Mouse (Mus musculus) kidney, adult 2 months (tissue): ENCODE results near the gene Prss33. TPM values are rescaled to one million over a fixed set of nuclear protein-coding genes. Genes with fewer than 3 reads are reported as not detected.

Experiments
- DNase-seq: peaks from one replicate; pipeline ENCODE4 v3.0.0; 2021
- H3K27ac ChIP-seq: fragments of 200-500 bp; 2 replicates; pipeline ENCODE4 v1.5.1; 2012; ENCODE audit warnings: low read depth, low read length, control low read depth, inconsistent platforms; ENCODE audit not compliant: insufficient read depth
- H3K27me3 ChIP-seq: fragments of 200-500 bp; replicated peaks from 2 replicates; pipeline ENCODE4 v1.6.1; 2012; ENCODE audit warnings: mild to moderate bottlenecking, moderate library complexity, low read length, inconsistent platforms; ENCODE audit not compliant: control insufficient read depth, insufficient read depth
- H3K36me3 ChIP-seq: fragments of 200-500 bp; 2 replicates; pipeline ENCODE4 v1.6.1; 2012; ENCODE audit warnings: mild to moderate bottlenecking, moderate library complexity, low read length, inconsistent platforms; ENCODE audit not compliant: control insufficient read depth, insufficient read depth
- H3K4me1 ChIP-seq: fragments of 200-500 bp; 2 replicates; pipeline ENCODE4 v1.6.1; 2011; ENCODE audit warnings: low read length; ENCODE audit not compliant: control insufficient read depth, insufficient read depth
- H3K4me3 ChIP-seq: fragments of 200-500 bp; 2 replicates; pipeline ENCODE4 v1.5.1; 2011; ENCODE audit warnings: mild to moderate bottlenecking, low read depth, low read length, control low read depth; ENCODE audit not compliant: insufficient read depth
- CTCF ChIP-seq: fragments of 200-500 bp; conservative IDR thresholded peaks from 2 replicates; pipeline ENCODE4 v1.5.1; 2011; ENCODE audit warnings: low read depth, mild to moderate bottlenecking, control low read depth, low read length, moderate library complexity, mixed read lengths; ENCODE audit not compliant: insufficient read depth, insufficient read length
- POLR2A ChIP-seq: fragments of 200-500 bp; IDR thresholded peaks from one replicate; pipeline ENCODE4 v1.6.1; 2011; ENCODE audit warnings: low read depth, low read length, control low read depth
- WGBS: fragments of 180-500 bp; shearing (Covaris S2); methylation state at CpG from one replicate; pipeline ENCODE4 v1.1.7; 2018; 5-methylcytosine and 5-hydroxymethylcytosine counted together
- polyA plus RNA-seq: library from polyadenylated mRNA; depleted of rRNA; stranded (reverse); fragments of >200 nt; gene quantifications from 2 replicates; pipeline ENCODE4 v1.2.3, GENCODE M21; 2012

The Prss33 gene
- polyA plus RNA-seq, 1 experiment: not detected

DNA sequence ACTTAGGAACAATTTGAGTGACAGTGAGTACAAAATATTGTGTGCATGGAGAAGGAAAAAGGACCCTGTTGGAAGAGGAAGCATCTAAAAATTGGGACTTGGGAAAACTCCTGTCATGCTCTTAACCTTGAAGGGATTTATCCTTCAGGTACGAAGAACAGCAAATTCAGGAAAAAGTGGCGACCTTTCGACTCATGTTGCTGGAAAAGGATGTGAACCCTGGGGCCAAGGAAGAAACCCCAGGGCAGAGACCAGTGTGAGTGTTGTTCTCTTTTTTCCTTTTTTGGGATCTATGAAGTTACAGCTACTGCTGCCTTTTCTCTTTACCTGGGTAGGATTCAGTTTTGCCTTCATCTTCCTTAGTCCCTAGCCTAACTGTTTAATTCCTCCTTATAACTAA, 27.9 kb downstream of the Prss33 start:
- Histone ChIP-seq H3K4me3 (no peak overlapping the region), H3K4me1 (peaks cover 10% of the 10 kb centered on the region), H3K27ac (peak overlapping the region; percentile 47; the same call in 1 of the 2 replicates), H3K36me3 (peaks cover 25% of the 10 kb centered on the region), H3K27me3 (no peaks in the 10 kb centered on the region)
- TF ChIP-seq POLR2A: no peak
- no peak for TF ChIP-seq CTCF
- DNase-seq: peak; percentile 71
- 57% methylated on average over 3 of the region's 3 CpGs for WGBS

GRCm38 (mm10) chr17:23806867-23807266, 29.0 kb downstream of the Prss33 start:
- H3K27me3 ChIP-seq: no peaks in the 10 kb centered on the region
- 19% methylated on average over 25 of the region's 25 CpGs for WGBS
- peak overlapping the region; percentile 54; the same call in 1 of the 2 replicates for H3K4me3 ChIP-seq
- DNase-seq: peak; percentile 69
- 0 out of 2 replicates have a peak overlapping the region, but pooled peaks have one; percentile 41 for H3K27ac ChIP-seq
- H3K36me3 ChIP-seq: peaks cover 18% of the 10 kb centered on the region
- TF ChIP-seq CTCF (peak; percentile 55; the same call in 1 of the 2 replicates), POLR2A (no peak)
- peaks cover 10% of the 10 kb centered on the region for H3K4me1 ChIP-seq

DNA sequence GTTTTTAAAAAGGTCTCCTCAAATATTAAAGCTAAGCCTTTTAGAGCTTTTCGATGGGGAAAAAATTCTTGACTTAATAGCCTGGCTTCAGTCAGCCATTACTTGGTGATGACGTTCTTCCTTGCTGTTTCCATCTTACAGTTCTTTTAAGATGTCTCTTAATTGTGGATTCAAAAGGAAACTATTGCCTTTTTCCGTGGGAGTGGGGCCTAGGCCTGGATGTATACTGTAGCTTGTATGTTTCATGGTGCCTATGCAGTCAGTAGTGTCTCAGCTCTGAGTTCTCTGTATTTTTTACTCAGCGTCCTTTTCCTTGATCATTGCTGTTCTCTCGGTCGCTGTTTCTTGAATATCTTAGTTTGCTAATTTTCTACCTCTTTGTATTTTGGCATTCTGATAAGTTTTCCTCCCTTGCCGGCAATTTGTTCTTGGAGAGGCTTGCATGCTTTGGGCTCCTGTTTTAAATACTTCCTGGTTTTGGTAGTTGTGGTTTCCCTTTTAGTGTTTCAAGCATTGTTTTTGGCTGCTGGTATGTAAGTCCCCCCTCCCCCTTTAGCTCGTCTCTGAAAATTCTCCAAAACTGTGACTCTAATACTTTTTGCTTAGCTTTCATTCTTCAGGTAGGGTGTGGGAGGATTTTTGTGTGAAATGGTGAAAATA, 31.3 kb downstream of the Prss33 start:
- peak overlapping the region; percentile 43; the same call in 1 of the 2 replicates for H3K27ac ChIP-seq
- H3K4me3 ChIP-seq: peak overlapping the region; percentile 99
- no peak for DNase-seq
- H3K4me1 ChIP-seq: peaks cover 10% of the 10 kb centered on the region
- H3K36me3 ChIP-seq: peaks cover 4% of the 10 kb centered on the region
- under 1% methylated on average over 8 of the region's 8 CpGs for WGBS
- no peaks in the 10 kb centered on the region for H3K27me3 ChIP-seq
- TF ChIP-seq POLR2A (no peak), CTCF (no peak)

DNA sequence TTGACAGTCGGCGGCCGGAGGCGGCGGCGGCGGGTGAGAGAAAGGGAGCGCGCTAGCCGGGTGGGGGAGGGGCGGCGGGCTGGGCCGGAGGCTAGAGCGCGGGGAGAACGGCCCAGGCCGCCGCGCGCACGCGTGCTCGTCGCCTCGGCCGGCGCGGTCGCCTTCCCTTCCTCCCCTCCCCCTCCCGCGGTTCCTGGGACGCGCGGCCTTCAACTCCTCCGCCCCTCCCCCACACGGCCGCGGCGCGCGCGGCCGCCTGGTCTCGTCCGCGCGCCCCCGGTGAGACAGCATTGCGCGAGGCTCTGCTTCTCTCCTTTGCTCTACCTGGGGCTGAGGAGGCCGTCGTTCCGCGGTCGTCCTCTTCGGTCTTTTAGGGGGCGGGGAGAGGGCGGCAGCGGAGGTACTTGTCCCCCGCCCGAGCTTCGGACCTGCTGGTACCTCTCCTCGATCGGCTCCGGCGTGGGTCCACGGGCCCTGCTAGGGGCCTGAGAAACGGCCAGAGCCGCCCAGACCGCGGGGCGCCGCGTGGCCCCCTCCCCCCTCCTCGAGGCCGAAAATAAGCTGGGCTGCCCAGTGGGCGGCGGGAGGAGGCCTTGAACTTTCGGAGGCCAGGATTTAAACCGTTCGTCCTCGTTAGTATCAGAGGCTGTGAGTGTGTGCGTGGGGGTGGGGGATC, 32.4 kb downstream of the Prss33 start:
- Histone ChIP-seq H3K36me3 (peaks cover under 1% of the 10 kb centered on the region; the same call in 1 of the 2 replicates), H3K27ac (peak overlapping the region; percentile 93), H3K4me3 (peak overlapping the region; percentile 99), H3K27me3 (no peaks in the 10 kb centered on the region), H3K4me1 (peaks cover 10% of the 10 kb centered on the region)
- TF ChIP-seq CTCF (no peak), POLR2A (no peak)
- DNase-seq: peak; percentile 89
- under 1% methylated on average over 59 of the region's 83 CpGs for WGBS

DNA sequence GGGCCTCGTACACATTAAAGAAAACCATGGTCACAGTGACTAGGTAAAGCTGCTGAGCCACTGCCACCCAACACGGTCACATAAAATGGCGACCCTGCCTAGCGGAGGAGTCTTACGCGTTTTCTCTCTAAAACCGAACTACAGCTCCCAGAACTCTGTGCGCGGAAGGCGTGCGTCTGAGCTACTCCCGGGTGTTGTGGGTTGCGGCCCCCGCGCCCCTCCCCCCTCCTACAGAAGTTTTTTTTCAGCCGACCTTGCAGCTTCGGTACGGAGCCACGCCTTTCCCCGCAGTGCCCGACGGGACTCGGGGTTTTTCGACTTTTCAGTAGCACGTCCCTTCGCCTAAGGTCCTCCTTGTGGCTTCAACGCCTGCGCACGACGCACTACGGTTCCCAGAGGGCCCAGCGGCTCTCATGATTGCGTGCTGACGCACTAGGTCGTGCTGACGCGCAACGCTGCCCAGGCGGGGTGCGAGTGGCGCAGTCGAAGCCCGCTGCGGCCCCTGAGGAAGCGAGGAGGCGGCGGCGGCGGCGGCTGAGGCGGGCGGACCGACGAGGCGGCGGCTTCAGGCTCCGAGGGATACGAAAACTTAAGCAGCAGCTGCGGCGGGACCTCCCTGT, 33.0 kb downstream of the Prss33 start:
- peak overlapping the region; percentile 85 for H3K27ac ChIP-seq
- peak; percentile 99 for DNase-seq
- H3K27me3 ChIP-seq: no peaks in the 10 kb centered on the region
- TF ChIP-seq CTCF (no peak), POLR2A (peak; percentile 55)
- peak overlapping the region; percentile 99 for H3K4me3 ChIP-seq
- H3K36me3 ChIP-seq: no peaks in the 10 kb centered on the region
- H3K4me1 ChIP-seq: peaks cover 8% of the 10 kb centered on the region
- WGBS: under 1% methylated on average over 60 of the region's 60 CpGs

- H3K27ac ChIP-seq: no peak overlapping the region
- H3K4me3 ChIP-seq: no peak overlapping the region
- 96% methylated on average over 10 of the region's 10 CpGs for WGBS
- no peaks in the 10 kb centered on the region for H3K36me3 ChIP-seq
- TF ChIP-seq CTCF (no peak), POLR2A (no peak)
- peaks cover 2% of the 10 kb centered on the region for H3K4me1 ChIP-seq
- no peak for DNase-seq
- no peaks in the 10 kb centered on the region for H3K27me3 ChIP-seq
Observed at GRCm38 (mm10) chr17:23801627-23802026, 34.2 kb downstream of the Prss33 start.

- no peak overlapping the region for H3K4me3 ChIP-seq
- H3K4me1 ChIP-seq: no peaks in the 10 kb centered on the region
- H3K36me3 ChIP-seq: no peaks in the 10 kb centered on the region
- 78% methylated on average over 7 of the region's 7 CpGs for WGBS
- DNase-seq: no peak
- no peaks in the 10 kb centered on the region for H3K27me3 ChIP-seq
- TF ChIP-seq POLR2A (no peak), CTCF (no peak)
- H3K27ac ChIP-seq: no peak overlapping the region
Observed at GRCm38 (mm10) chr17:23797316-23797715, 38.5 kb downstream of the Prss33 start.
